Mouse (Mus musculus) forelimb bud, embryonic 11.5 days (tissue): ENCODE measurements at regions not wholly inside any gene's neighbourhood (a gene's known extent, or its start where the extent isn't known, plus 50 kb on each side); places are given as distances from the start of the nearest gene placed in this dataset.

Experiments
- DNase-seq: peaks from one replicate; pipeline ENCODE4 v3.0.0-alpha.2; 2012; ENCODE audit warnings: low read depth, low spot score

DNA sequence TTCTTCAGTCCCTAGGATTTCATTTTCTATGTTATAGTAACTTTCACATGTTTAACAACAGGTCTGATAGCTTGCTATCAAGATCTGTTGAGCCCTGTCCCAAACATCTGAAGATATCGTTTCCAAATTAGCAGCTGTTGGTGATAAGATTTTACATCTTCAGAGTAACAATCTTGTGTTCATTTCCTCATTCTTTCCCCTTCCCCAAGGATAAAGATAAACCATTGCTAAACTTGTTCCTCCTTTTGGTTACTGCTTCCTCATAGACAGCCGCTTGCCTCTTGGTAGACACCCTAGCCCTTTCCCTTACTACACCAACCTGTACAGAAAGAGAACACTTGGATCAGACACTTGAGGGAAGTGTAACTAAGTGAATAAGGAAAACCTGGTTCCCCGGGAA is 58.6 kb downstream of the Kcnrg start:
- DNase-seq: no peak

- DNase-seq: no peak
Measured at GRCm38 (mm10) chr14:61673184-61673583, 65.9 kb downstream of the Kcnrg start.

DNA sequence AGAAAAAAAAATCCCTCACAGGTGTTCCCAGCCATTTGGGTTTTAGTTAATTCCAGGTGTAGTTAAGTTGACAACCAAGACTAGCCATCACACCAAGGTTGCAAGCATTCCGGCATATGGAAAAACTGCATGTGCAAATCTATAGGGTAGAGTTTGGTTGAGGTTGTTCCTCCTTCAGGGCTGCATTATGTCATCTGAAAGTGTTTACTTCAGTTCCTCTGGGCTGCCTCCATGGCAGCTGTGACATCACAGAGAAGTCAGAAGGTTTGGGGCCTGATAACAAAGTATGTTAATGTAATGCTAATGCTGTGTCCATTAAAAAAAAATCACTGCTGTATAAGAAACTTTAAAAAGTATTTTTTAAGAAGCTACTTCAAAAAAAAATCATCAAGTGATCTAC is 70.8 kb downstream of the Kcnrg start:
- DNase-seq: no peak

GRCm38 (mm10) chr14:61680818-61681707 is 73.8 kb downstream of the Kcnrg start:
- peak; percentile 88 for DNase-seq

DNA sequence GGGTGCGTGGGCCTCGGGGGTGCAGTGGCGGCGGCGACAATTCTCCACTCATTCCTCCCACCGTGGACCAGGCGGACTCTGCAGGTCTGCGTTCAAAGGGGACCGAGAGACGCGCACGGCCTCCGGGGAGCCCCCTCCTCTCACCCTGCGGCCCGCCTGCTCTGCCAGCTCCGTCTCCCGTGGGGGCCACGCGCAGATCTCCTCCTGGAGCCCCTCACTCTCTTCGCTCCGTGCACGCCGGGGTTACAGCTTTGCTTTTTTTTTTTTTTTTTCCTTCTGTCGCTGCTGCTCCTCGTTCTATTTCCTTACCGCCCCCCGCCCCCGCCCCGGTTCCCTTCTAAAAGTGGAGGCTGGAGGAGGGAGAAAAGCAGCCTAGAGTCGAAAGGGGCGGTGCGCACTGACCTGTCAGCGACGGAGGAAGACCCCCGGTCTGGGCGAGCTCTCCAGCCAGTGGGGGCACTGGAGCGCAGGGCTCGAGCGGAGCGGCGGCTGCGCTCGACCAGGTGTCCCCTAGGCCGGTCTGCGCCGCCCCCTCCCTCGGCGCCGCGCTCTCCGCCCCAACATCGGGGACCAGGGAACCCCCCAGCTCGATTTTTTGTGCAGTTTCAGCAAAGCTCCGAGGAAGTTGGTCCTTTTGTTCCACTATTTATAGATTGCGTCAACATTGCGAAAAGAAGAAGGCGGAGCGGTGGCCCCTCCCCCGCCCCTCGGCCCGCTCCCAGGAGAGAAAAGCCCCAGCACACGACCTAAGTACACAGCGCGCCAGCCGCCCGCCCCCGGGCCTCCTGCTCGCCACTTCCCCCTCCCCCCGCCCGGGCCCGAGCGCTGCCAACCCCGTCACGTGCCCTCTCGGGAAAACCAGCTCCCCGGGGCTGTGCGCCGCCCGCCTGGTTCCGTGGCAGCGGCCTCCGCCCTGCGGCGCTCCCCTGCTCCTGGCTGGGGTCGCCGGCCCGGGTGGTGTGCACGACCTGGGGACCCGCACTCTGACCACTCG is 74.7 kb downstream of the Kcnrg start:
- peak; percentile 65 for DNase-seq

- no peak for DNase-seq
Measured at GRCm38 (mm10) chr14:61682721-61683355, 75.6 kb downstream of the Kcnrg start.

GRCm38 (mm10) chr14:61683356-61683740 is 76.1 kb downstream of the Kcnrg start:
- DNase-seq: no peak

DNA sequence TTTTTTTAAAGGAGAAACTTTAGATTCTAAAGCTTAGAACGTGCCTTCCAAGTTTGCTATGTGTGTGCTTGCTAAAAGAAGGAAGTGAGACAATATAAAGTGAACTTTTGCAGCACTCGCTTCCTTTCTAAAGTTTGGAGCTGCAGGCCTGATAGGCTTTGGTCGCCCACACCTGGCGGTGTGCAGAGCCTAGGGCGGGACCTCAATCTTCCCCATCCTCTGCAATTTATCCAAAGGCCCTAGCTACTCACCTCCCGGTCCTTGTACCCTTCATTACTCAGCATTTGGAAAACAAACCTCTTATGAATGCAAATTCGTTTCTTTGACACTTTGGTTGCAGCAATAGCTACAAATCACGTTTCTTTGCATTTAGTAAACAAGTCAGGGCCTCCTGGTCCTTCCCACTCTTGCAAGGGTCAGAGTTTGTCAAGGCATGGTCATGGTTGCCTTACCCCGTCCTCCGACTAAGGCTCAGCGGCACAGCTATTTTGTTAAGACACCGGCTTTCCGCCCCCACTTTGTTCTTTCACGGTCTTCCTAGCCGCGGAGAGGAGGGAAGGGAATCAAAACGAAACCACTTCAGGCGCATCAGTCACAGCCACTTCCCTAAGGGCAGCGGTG is 76.6 kb downstream of the Kcnrg start:
- DNase-seq: no peak

DNA sequence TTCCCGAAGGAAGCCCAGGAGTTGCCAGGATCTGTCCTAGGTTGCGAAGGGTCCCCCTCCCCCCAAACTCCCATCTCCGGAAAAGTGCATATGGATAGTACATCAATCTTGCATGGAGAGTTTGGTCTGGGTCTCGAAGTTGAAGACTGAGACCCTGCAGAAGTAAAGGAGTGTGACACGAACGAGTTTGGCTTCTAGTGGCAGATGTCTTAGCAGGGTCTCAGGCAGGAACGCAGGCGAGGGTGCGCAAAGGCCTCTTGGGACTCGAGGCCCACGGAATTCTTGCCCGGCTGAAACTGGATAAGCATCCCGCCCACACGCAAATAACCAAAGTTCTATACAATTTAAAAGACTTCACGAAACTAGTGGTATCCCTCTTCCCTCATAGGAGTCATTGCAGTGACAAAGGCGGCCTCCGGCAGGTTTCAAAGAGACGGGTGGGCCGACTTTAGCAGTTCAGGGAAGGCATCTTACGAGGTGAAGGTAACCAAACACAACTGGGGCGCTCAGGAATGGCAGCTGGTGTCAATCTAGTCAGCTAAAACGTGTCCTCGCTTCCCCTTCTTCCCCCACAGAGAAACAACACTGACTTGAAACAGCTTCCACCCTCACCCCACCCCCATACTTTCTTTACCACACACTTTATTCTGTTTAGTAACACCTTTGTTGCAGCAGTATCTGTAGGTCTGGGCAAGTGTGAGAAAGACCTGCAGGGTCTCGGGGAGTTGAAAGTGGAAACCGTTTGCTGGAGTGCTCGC is 77.4 kb downstream of the Kcnrg start:
- DNase-seq: no peak

- DNase-seq: no peak
Measured at GRCm38 (mm10) chr14:61685231-61685800, 78.1 kb downstream of the Kcnrg start.

DNA sequence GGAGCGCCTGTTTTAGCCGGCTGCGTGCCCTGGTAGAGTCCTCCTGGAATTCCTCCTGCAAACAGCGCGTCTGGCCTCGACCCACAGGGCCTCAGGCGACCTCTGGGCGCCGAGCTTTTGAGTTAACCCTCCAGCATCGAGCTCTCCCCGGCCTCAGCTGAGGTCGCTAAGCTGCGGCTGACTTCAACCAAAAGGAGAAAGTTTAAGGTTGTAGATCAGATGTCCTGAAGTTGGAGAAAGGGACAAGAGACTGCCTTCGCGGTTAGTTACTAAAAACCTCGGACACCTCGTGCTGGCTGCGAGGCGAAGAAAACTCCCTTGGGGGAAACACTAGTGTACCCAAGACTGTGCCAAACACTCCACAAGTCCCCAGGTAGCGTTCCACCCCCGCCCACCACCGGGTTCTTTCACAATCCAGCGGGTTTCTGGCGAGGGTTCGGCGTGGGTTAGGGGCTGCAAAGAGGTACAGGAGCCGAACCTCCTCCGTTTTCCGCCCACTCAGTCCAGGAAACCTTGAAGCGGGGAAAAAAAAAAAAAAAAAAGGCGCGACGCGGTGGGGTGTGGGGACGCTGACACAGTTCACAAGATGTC is 78.9 kb downstream of the Kcnrg start:
- peak; percentile 68 for DNase-seq

DNA sequence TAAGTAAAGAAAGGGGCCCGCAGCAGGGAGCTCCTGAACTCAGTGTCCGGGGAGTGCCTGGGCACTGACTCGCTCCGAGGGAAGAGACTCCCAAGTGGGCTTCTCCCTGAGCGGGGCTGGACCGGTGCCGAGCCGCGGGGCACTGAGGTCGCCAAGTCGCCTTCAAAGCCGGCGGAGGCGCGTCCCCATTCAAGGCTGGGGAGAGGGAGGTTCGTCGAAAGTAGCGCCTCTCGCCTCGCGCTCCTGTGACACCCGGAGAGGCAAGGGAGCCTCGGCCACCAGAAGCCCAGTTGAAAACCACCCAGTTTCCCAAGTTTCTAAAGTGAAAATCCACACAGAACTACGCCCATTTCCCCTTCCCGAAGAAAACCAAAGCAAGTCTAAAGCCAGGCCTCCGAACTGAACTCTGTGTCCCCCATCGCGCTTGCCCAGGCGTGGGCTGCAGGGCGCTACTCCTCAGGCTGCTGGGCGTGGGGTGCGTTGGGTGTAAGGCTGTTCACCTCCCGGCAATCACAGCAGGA is 79.6 kb downstream of the Kcnrg start:
- no peak for DNase-seq

GRCm38 (mm10) chr14:61687346-61688012 is 80.2 kb downstream of the Kcnrg start:
- no peak for DNase-seq

GRCm38 (mm10) chr14:61688013-61688520 is 80.8 kb downstream of the Kcnrg start:
- DNase-seq: no peak

GRCm38 (mm10) chr14:61688666-61689065 is 81.4 kb downstream of the Kcnrg start:
- DNase-seq: no peak

- DNase-seq: no peak
Measured at GRCm38 (mm10) chr14:61689281-61689680, 82.0 kb downstream of the Kcnrg start.

DNA sequence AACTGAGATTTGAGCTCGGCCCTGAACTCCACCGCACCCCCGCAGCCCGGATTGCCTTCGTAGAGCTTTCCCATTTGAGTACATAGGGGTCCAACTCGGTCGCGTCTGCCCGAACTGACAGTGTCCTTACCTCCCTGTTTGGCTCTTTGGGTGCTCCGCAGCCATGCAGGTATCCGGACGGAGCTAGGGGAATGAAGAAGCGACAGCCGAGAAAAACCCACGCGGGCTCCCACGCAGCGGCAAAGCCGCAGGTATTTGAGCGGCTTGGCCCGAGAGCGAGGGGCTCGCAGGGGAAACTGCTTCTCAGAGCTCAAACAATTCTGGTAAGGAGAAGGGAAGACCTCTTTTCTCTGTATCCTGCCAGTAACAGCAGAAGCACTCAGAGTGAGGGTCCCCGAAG is 82.5 kb downstream of the Kcnrg start:
- no peak for DNase-seq

DNA sequence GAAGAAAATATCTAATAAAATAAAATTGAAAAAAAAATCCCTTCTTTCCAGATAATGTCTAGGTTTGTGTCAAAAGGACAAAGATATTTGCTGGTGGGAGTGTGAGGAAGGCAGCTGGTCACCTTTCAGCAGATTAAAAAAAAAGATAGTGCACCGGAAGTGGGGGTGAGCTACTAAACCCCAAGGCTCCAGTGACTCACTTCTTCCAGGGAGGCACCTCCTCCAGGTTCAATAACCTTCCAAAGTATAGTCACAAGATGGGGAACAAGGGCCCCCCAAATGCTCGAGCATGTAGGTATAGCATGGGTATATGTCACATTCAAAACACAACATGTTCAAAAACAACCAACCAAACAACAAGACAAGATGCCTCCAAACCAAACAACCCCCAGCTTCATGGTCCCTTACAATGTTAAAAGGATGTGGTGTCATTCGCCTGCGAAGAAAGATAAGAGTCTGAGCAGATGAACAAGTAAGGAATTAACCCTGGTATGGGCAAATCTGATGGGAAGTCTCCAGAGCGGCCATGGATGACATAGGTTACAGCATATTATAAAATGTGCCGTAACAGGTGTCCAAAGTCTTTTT is 84.6 kb downstream of the Kcnrg start:
- no peak for DNase-seq

GRCm38 (mm10) chr14:61694796-61695195 is 87.5 kb downstream of the Kcnrg start:
- DNase-seq: no peak
